ENCODE assay signal across 8 mouse cellular contexts in the genomic region with DNA sequence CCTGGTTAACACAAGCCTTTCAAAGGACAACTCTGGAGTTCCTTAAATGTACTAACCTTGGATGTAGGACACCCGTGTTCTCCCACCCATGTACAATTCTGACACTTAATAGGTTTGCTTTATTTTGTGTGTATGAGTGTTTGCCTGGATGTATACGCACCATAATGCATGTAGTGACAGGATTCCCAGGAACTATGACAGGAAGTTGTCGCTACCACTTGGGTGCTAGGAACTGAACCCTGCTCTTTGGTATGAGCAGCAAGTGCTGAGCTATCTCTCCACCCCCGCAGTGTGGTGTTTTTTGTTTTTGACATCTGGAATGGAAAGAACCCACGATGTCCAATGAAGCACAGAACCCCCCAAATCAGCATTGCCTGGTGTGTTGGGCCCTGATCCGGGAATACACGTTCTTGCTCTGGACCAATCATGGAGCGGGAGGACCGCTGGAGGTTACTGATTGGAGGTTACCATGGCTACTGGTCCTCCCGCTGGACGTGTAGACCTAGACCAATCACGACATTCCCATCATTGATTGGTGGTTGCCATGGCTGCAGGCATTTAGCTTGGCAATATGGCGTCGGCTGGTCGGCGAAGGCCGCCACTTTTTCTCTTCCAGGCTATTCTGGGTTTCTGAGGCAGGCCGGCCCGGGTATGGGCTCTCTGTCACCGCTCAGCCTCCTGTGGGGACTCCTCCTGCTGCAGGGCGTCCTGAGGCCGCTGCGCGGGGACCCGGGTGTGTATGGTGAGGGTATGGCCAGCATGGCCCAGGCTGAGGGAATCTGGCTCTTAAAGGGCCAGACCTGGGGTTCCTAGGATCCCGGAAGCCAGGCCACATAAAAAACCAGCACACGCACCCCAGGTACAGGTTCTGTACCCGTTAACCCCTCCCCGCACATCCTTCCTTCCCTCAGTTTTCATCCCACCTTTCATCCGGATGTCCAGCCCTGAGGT. TPM values are rescaled to one million over a fixed set of nuclear protein-coding genes. Genes with fewer than 3 reads are reported as not detected.
DNase-seq lines count a peak whose midpoint lies in the region; ATAC-seq and TF ChIP-seq lines count a peak whose summit lies in the region.

No protein-coding gene starts in this region.

- ATAC-seq in hindbrain, postnatal 0 days: peak; percentile 100

- H3K4me3 ChIP-seq in hindbrain, postnatal 0 days (ENCODE audit: low read length): peak overlapping the region; percentile 93

- H3K4me1 ChIP-seq in hindbrain, postnatal 0 days (ENCODE audit: insufficient read depth, low read length): peaks cover 6% of the 10 kb centered on the region; the same call in 1 of the 2 replicates

- no peaks in the 10 kb centered on the region for H3K27me3 ChIP-seq in hindbrain, postnatal 0 days (ENCODE audit: insufficient read depth, low read length)

- peak overlapping the region; percentile 64; the same call in 1 of the 2 replicates for H3K27ac ChIP-seq in hindbrain, postnatal 0 days

- no peak for TF ChIP-seq CTCF in hindbrain, postnatal 0 days (IDR thresholded peaks at IDR 0.05; ENCODE audit: low read depth)

- H3K9me3 ChIP-seq in hindbrain, postnatal 0 days (ENCODE audit: low read length): no peaks in the 10 kb centered on the region

- peak overlapping the region; percentile 61 for H3K9ac ChIP-seq in hindbrain, postnatal 0 days (replicated peaks; ENCODE audit: low read length)

- peak overlapping the region; percentile 95 for H3K4me2 ChIP-seq in hindbrain, postnatal 0 days (ENCODE audit: low read depth, low read length)

- 7% methylated on average over 30 of the region's 30 CpGs for WGBS in hindbrain, postnatal 0 days

- DNase-seq in adrenal gland, adult 18-20 months (ENCODE audit: low spot score in 2 of 2): peak; percentile 72 to 81
- peak; percentile 97 for DNase-seq in embryo, embryonic 11 days
- DNase-seq in gastrocnemius, postnatal 10 days: peak; percentile 85
- peak; percentile 99 for DNase-seq in hindbrain, postnatal 0 days (ENCODE audit: low spot score)
- DNase-seq in left cerebral cortex, adult 11 months (ENCODE audit: low spot score): peak; percentile 97
- DNase-seq in lung, postnatal 25 days (ENCODE audit: low spot score): peak; percentile 97
- DNase-seq in retina, embryonic 14.5 days (ENCODE audit: low spot score): peak; percentile 99
- DNase-seq in thymus, postnatal 25 days: peak; percentile 46

- H3K36me3 ChIP-seq in hindbrain, postnatal 0 days (ENCODE audit: insufficient read depth, low read length): peaks cover 18% of the 10 kb centered on the region; the same call in 1 of the 2 replicates

RNA-seq across cellular contexts. Expression of gene Gtf2h3, which starts 19.6 kb away (rescaled TPM):
- total RNA-seq in adrenal gland, adult 18-20 months (2021): 10 to 100 TPM; 32.2 to 36.2 TPM
- total RNA-seq in gastrocnemius, postnatal 10 days (2021): 10 to 100 TPM; 17.6 to 18.2 TPM
- total RNA-seq in hindbrain, postnatal 0 days (2014; rRNA removed): 26.7 and 33.4 TPM in 2 replicates
- 27.5 and 32.1 TPM in 2 replicates for polyA plus RNA-seq in hindbrain, postnatal 0 days (2015; fragmentation: Nextera tagmentation; extraction: Ambion mirVana)

RNA-seq across cellular contexts. Expression of gene Eif2b1, which starts 19.6 kb away (rescaled TPM):
- total RNA-seq in adrenal gland, adult 18-20 months (2021): 10 to 100 TPM; 40.0 to 45.5 TPM
- 10 to 100 TPM; 42.1 to 48.8 TPM for total RNA-seq in gastrocnemius, postnatal 10 days (2021)
- 29.0 and 31.7 TPM in 2 replicates for total RNA-seq in hindbrain, postnatal 0 days (2014; rRNA removed)
- 56.8 and 57.5 TPM in 2 replicates for polyA plus RNA-seq in hindbrain, postnatal 0 days (2015; fragmentation: Nextera tagmentation; extraction: Ambion mirVana)

RNA-seq across cellular contexts. Expression of gene Atp6v0a2, which starts 29.9 kb away (rescaled TPM):
- 10 to 100 TPM; 77.5 to 90.9 TPM for total RNA-seq in adrenal gland, adult 18-20 months (2021)
- 10 to 100 TPM; 20.4 to 25.7 TPM for total RNA-seq in gastrocnemius, postnatal 10 days (2021)
- 23.7 and 28.3 TPM in 2 replicates for total RNA-seq in hindbrain, postnatal 0 days (2014; rRNA removed)
- 25.9 and 27.6 TPM in 2 replicates for polyA plus RNA-seq in hindbrain, postnatal 0 days (2015; fragmentation: Nextera tagmentation; extraction: Ambion mirVana)

RNA-seq across cellular contexts. Expression of gene Ddx55, which starts 45.8 kb away (rescaled TPM):
- total RNA-seq in adrenal gland, adult 18-20 months (2021): 10 to 100 TPM; 13.2 to 15.3 TPM
- total RNA-seq in gastrocnemius, postnatal 10 days (2021): 1 to 10 TPM; 4.9 to 6.0 TPM
- 14.7 and 15.5 TPM in 2 replicates for total RNA-seq in hindbrain, postnatal 0 days (2014; rRNA removed)
- polyA plus RNA-seq in hindbrain, postnatal 0 days (2015; fragmentation: Nextera tagmentation; extraction: Ambion mirVana): 22.1 and 22.9 TPM in 2 replicates

RNA-seq across cellular contexts. Expression of gene Tmed2, which starts 58.0 kb away (rescaled TPM):
- total RNA-seq in adrenal gland, adult 18-20 months (2021): 100 to 1,000 TPM; 214 to 218 TPM
- total RNA-seq in gastrocnemius, postnatal 10 days (2021): 100 to 1,000 TPM; 158 to 163 TPM
- total RNA-seq in hindbrain, postnatal 0 days (2014; rRNA removed): 206 and 219 TPM in 2 replicates
- 329 and 332 TPM in 2 replicates for polyA plus RNA-seq in hindbrain, postnatal 0 days (2015; fragmentation: Nextera tagmentation; extraction: Ambion mirVana)

Comparison
In these comparisons a context has a peak if more than half of its experiments do, and no peak if none do; other contexts are left out.
1. Peak in every context shown above with its lines: DNase-seq, ATAC-seq, H3K4me3 ChIP-seq and H3K27ac ChIP-seq.
2. DNase-seq: peak in every context shown above with its lines; median percentile 99 in hindbrain, postnatal 0 days; 99 in retina, embryonic 14.5 days; 97 in embryo, embryonic 11 days; 97 in left cerebral cortex, adult 11 months; 97 in lung, postnatal 25 days; 85 in gastrocnemius, postnatal 10 days; 76 in adrenal gland, adult 18-20 months; 46 in thymus, postnatal 25 days.